Mouse (Mus musculus): ENCODE results near the gene Erlin1. TPM values are rescaled to one million over a fixed set of nuclear protein-coding genes. Genes with fewer than 3 reads are reported as not detected.

Erlin1 gene
- polyA plus RNA-seq, 1 experiment: 28.3 TPM

- WGBS: 83% methylated on average over 5 of the region's 5 CpGs
- TF ChIP-seq POLR2A (IDR thresholded peaks at IDR 0.05; ENCODE audit: low read depth, low read length) (no peak), CTCF (conservative IDR thresholded peaks at IDR 0.05; ENCODE audit: insufficient read depth, insufficient read length, low read depth, low read length) (no peak)
- Histone ChIP-seq H3K27me3 (replicated peaks; ENCODE audit: control insufficient read depth, insufficient read depth, low read length) (no peaks in the 10 kb centered on the region), H3K36me3 (ENCODE audit: control insufficient read depth, insufficient read depth, low read length) (no peaks in the 10 kb centered on the region), H3K4me3 (ENCODE audit: insufficient read depth, low read depth, low read length) (no peak overlapping the region), H3K4me1 (ENCODE audit: control insufficient read depth, insufficient read depth, low read length) (no peaks in the 10 kb centered on the region), H3K27ac (ENCODE audit: insufficient read depth, low read depth, low read length) (no peak overlapping the region)
- DNase-seq: no peak
Measured at GRCm38 (mm10) chr19:44000720-44001119, 68.9 kb downstream of the Erlin1 start.

- H3K27me3 ChIP-seq (replicated peaks; ENCODE audit: control insufficient read depth, insufficient read depth, low read length): no peaks in the 10 kb centered on the region
- WGBS: 84% methylated on average over 1 of the region's 1 CpGs
- no peaks in the 10 kb centered on the region for H3K36me3 ChIP-seq (ENCODE audit: control insufficient read depth, insufficient read depth, low read length)
- H3K27ac ChIP-seq (ENCODE audit: insufficient read depth, low read depth, low read length): no peak overlapping the region
- DNase-seq: no peak
- no peaks in the 10 kb centered on the region for H3K4me1 ChIP-seq (ENCODE audit: control insufficient read depth, insufficient read depth, low read length)
- no peak overlapping the region for H3K4me3 ChIP-seq (ENCODE audit: insufficient read depth, low read depth, low read length)
- TF ChIP-seq CTCF (conservative IDR thresholded peaks at IDR 0.05; ENCODE audit: insufficient read depth, insufficient read length, low read depth, low read length): no peak
- TF ChIP-seq POLR2A (IDR thresholded peaks at IDR 0.05; ENCODE audit: low read depth, low read length): no peak
Measured at GRCm38 (mm10) chr19:44000061-44000460, 69.5 kb downstream of the Erlin1 start.

DNA sequence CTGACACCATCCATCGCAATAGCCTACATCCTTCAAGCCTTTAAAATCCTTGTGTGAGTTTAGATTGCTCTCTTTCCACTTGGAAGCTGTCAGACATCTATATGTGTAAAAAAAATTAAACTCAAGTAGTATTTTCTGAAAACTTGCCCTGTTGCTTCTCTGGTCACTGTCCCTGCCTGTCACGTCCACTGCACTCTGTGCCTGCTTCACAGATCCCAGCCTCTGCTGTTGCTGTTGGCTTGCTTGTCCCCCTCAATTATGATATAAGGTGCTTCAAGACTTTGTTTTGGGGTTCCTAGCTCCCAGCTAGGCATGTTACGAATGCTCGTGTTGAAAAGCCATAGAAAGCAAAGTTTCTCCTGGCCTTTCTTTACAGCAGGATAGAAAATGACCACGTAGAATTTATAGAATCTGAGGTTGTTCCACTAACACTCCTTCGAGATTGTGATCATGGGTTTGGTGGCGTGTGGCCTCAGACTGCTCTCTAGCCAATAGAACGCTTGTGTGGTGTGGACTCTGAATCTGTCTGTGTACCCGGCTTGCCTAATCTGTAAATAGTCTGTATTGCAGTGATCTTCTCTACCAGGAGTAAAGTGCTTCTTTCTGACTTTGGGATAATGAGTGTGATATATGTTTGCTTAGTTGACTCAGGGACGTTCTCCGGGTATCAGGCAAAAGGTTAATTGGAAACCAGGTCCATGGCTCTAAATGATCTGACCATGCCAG is 70.6 kb downstream of the Erlin1 start:
- no peaks in the 10 kb centered on the region for H3K36me3 ChIP-seq (ENCODE audit: control insufficient read depth, insufficient read depth, low read length)
- no peak overlapping the region for H3K27ac ChIP-seq (ENCODE audit: insufficient read depth, low read depth, low read length)
- TF ChIP-seq POLR2A (IDR thresholded peaks at IDR 0.05; ENCODE audit: low read depth, low read length) (no peak), CTCF (conservative IDR thresholded peaks at IDR 0.05; ENCODE audit: insufficient read depth, insufficient read length, low read depth, low read length) (no peak)
- H3K4me1 ChIP-seq (ENCODE audit: control insufficient read depth, insufficient read depth, low read length): no peaks in the 10 kb centered on the region
- no peak for DNase-seq
- H3K27me3 ChIP-seq (replicated peaks; ENCODE audit: control insufficient read depth, insufficient read depth, low read length): no peaks in the 10 kb centered on the region
- no peak overlapping the region for H3K4me3 ChIP-seq (ENCODE audit: insufficient read depth, low read depth, low read length)
- 69% methylated on average over 11 of the region's 11 CpGs for WGBS

- TF ChIP-seq POLR2A (IDR thresholded peaks at IDR 0.05; ENCODE audit: low read depth, low read length) (no peak), CTCF (conservative IDR thresholded peaks at IDR 0.05; ENCODE audit: insufficient read depth, insufficient read length, low read depth, low read length) (no peak)
- H3K4me3 ChIP-seq (ENCODE audit: insufficient read depth, low read depth, low read length): no peak overlapping the region
- WGBS: 85% methylated on average over 10 of the region's 10 CpGs
- no peaks in the 10 kb centered on the region for H3K4me1 ChIP-seq (ENCODE audit: control insufficient read depth, insufficient read depth, low read length)
- no peaks in the 10 kb centered on the region for H3K27me3 ChIP-seq (replicated peaks; ENCODE audit: control insufficient read depth, insufficient read depth, low read length)
- no peak overlapping the region for H3K27ac ChIP-seq (ENCODE audit: insufficient read depth, low read depth, low read length)
- DNase-seq: no peak
- H3K36me3 ChIP-seq (ENCODE audit: control insufficient read depth, insufficient read depth, low read length): no peaks in the 10 kb centered on the region
Measured at GRCm38 (mm10) chr19:43998101-43998500, 71.5 kb downstream of the Erlin1 start.

DNA sequence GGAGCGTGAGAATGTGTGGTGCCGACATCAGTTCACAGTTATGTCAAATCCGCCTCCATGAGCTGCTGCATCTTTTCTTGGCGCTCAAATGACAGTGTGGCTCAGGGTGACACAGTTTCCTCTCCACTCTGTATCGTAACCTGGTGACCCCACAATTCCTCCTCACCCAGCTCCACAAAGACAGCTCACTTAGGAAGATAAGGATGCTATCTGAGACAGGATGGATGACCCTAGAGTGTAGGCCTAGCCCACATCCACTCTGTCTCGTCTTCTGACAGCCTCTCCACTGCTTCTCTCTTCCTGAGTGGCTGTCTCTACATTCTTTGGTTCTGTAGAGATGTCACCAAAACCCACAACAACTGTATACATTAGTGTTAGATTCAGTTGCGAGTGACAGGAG is 74.2 kb downstream of the Erlin1 start:
- H3K27ac ChIP-seq (ENCODE audit: insufficient read depth, low read depth, low read length): no peak overlapping the region
- H3K4me3 ChIP-seq (ENCODE audit: insufficient read depth, low read depth, low read length): no peak overlapping the region
- no peaks in the 10 kb centered on the region for H3K27me3 ChIP-seq (replicated peaks; ENCODE audit: control insufficient read depth, insufficient read depth, low read length)
- H3K36me3 ChIP-seq (ENCODE audit: control insufficient read depth, insufficient read depth, low read length): no peaks in the 10 kb centered on the region
- WGBS: 71% methylated on average over 7 of the region's 7 CpGs
- no peaks in the 10 kb centered on the region for H3K4me1 ChIP-seq (ENCODE audit: control insufficient read depth, insufficient read depth, low read length)
- no peak for DNase-seq
- TF ChIP-seq POLR2A (IDR thresholded peaks at IDR 0.05; ENCODE audit: low read depth, low read length) (no peak), CTCF (conservative IDR thresholded peaks at IDR 0.05; ENCODE audit: insufficient read depth, insufficient read length, low read depth, low read length) (no peak)

DNA sequence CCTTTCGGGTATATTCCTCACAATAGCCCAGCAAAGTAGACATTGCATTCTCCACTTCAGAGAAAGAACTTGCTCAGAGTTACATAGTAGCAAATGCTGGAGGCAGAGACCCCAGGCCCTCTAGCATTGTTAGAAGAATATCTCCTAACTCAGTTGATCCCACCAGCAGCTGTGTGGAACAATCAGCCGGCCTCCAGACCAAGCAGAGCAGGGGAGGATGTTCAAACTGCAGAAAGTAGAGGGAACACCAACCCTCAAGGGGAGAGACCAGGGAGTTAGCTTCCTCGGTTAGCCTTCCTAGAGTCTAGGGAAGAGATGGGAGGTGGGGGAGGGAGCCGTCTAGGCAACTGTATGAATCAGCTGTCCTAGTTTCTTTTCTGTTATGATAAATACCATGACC is 77.1 kb downstream of the Erlin1 start:
- H3K4me3 ChIP-seq (ENCODE audit: insufficient read depth, low read depth, low read length): no peak overlapping the region
- WGBS: 83% methylated on average over 4 of the region's 4 CpGs
- TF ChIP-seq POLR2A (IDR thresholded peaks at IDR 0.05; ENCODE audit: low read depth, low read length): no peak
- no peak for TF ChIP-seq CTCF (conservative IDR thresholded peaks at IDR 0.05; ENCODE audit: insufficient read depth, insufficient read length, low read depth, low read length)
- no peak overlapping the region for H3K27ac ChIP-seq (ENCODE audit: insufficient read depth, low read depth, low read length)
- DNase-seq: no peak
- H3K36me3 ChIP-seq (ENCODE audit: control insufficient read depth, insufficient read depth, low read length): no peaks in the 10 kb centered on the region
- H3K27me3 ChIP-seq (replicated peaks; ENCODE audit: control insufficient read depth, insufficient read depth, low read length): no peaks in the 10 kb centered on the region
- no peaks in the 10 kb centered on the region for H3K4me1 ChIP-seq (ENCODE audit: control insufficient read depth, insufficient read depth, low read length)

GRCm38 (mm10) chr19:43990362-43990761 is 79.2 kb downstream of the Erlin1 start:
- 74% methylated on average over 8 of the region's 8 CpGs for WGBS
- no peaks in the 10 kb centered on the region for H3K27me3 ChIP-seq (replicated peaks; ENCODE audit: control insufficient read depth, insufficient read depth, low read length)
- no peak overlapping the region for H3K4me3 ChIP-seq (ENCODE audit: insufficient read depth, low read depth, low read length)
- no peak overlapping the region for H3K27ac ChIP-seq (ENCODE audit: insufficient read depth, low read depth, low read length)
- TF ChIP-seq CTCF (conservative IDR thresholded peaks at IDR 0.05; ENCODE audit: insufficient read depth, insufficient read length, low read depth, low read length) (no peak), POLR2A (IDR thresholded peaks at IDR 0.05; ENCODE audit: low read depth, low read length) (no peak)
- no peak for DNase-seq
- peaks cover 3% of the 10 kb centered on the region; the same call in 1 of the 2 replicates for H3K4me1 ChIP-seq (ENCODE audit: control insufficient read depth, insufficient read depth, low read length)
- no peaks in the 10 kb centered on the region for H3K36me3 ChIP-seq (ENCODE audit: control insufficient read depth, insufficient read depth, low read length)

Data from kidney, adult 2 months (tissue).